Mouse (Mus musculus) brain, adult 2 months (tissue): ENCODE data around the gene Gm11444.
A peak's percentile ranks its signal among the peaks of the same experiment; 100 is the strongest.

Experiments
- DNase-seq: peaks from one replicate; pipeline ENCODE4 v3.0.0; 2011; ENCODE audit warnings: low read depth, low spot score

Gm11444 gene

GRCm38 (mm10) chr11:85836523-85837290, 13.4 kb downstream of the Gm11444 start:
- DNase-seq, result no peak

- no peak for DNase-seq
Measured at GRCm38 (mm10) chr11:85835753-85836522, 14.2 kb downstream of the Gm11444 start.

- DNase-seq, result no peak
Measured at GRCm38 (mm10) chr11:85835001-85835752, 15.0 kb downstream of the Gm11444 start.

GRCm38 (mm10) chr11:85834386-85834931, 15.7 kb downstream of the Gm11444 start:
- no peak for DNase-seq

- no peak for DNase-seq
Measured at GRCm38 (mm10) chr11:85833761-85834385, 16.3 kb downstream of the Gm11444 start.

GRCm38 (mm10) chr11:85833081-85833521, 17.0 kb downstream of the Gm11444 start:
- no peak for DNase-seq

- DNase-seq, result no peak
Measured at GRCm38 (mm10) chr11:85832231-85832924, 17.8 kb downstream of the Gm11444 start, which contains the start of gene Tbx2. Tbx2 (plus strand) TSS chr11:85832551.

GRCm38 (mm10) chr11:85831656-85832230, 18.4 kb downstream of the Gm11444 start:
- DNase-seq, result no peak

- no peak for DNase-seq
Measured at GRCm38 (mm10) chr11:85830901-85831341, 19.2 kb downstream of the Gm11444 start.

- no peak for DNase-seq
Measured at GRCm38 (mm10) chr11:85829520-85830440, 20.4 kb downstream of the Gm11444 start.

- no peak for DNase-seq
Measured at GRCm38 (mm10) chr11:85828691-85829519, 21.2 kb downstream of the Gm11444 start.

GRCm38 (mm10) chr11:85827342-85827741, 22.8 kb downstream of the Gm11444 start:
- DNase-seq, result no peak

GRCm38 (mm10) chr11:85825823-85826222, 24.3 kb downstream of the Gm11444 start:
- DNase-seq, result no peak

GRCm38 (mm10) chr11:85825031-85825430, 25.1 kb downstream of the Gm11444 start:
- DNase-seq, result no peak

GRCm38 (mm10) chr11:85823794-85824193, 26.3 kb downstream of the Gm11444 start:
- no peak for DNase-seq

- peak; percentile 73 for DNase-seq
Measured at GRCm38 (mm10) chr11:85823181-85823580, 27.0 kb downstream of the Gm11444 start.

- no peak for DNase-seq
Measured at GRCm38 (mm10) chr11:85821659-85822058, 28.5 kb downstream of the Gm11444 start.

- no peak for DNase-seq
Measured at GRCm38 (mm10) chr11:85820959-85821358, 29.2 kb downstream of the Gm11444 start.
